Comparison of ENCODE assay signal across 18 mouse cellular contexts in the genomic region with DNA sequence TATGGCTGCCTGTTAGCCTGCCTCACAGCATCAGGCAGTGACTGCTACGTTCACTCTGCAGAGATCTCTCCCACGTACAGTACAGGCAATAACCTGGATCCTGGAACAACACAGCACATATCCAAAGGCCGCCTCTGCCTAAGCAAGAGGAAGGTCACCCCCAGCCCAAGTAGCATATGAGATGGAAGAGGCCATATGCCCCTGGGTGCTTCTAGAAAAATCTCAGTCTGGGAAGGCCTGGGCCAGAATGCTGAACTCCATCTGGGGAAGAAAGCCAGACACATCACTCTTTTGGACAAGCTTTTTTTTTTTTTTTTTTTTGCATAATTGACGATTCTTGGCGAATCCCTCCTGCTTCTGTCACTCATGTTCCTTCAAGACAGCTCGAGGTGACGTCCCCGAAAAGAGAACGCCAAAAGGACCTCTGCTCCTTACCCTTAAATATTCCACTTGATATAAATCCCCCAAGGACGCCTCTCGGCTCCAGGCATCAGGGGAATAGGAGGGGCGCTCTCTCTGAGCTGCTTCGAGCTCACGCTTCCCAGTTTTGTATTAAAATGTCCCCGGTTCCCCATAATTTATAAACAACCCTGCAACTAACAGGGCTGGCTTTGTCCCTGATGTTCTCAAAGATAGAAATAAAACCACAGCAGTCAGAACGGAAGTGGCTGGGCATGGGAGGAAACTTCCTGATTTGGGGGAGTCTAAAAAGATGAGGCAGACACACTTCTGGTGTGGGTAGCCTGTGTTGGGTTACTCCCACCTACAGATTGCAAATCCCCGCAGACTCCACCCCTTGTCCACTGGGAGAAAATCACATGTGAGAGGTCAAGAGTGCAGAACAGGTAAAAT.
A peak's percentile ranks its signal among the peaks of the same experiment; 100 is the strongest.
DNase-seq lines count a peak whose midpoint lies in the region; ATAC-seq and TF ChIP-seq lines count a peak whose summit lies in the region.
"Had no signal": no experiment of that assay in that cellular context is flagged by ENCODE, and none has a peak within 500 bp of the region (broad histone marks: within the 10 kb centered on the region; RNA-seq: fewer than 3 reads in every experiment).

No protein-coding gene starts in this region.

- H3K4me1 ChIP-seq in lung, embryonic 14.5 days (ENCODE audit: insufficient read depth): no peaks in the 10 kb centered on the region
- H3K4me1 ChIP-seq in hindbrain, postnatal 0 days (ENCODE audit: insufficient read depth, low read length): peaks cover 11% of the 10 kb centered on the region; the same call in 1 of the 2 replicates
- H3K4me1 ChIP-seq: embryonic facial prominence, embryonic 15.5 days had no signal

- ATAC-seq in lung, embryonic 14.5 days (ENCODE audit: insufficient read depth): no peak
- ATAC-seq in common myeloid progenitor, adult 5-6 weeks (replicated peaks; ENCODE audit: low read depth, poor library complexity, severe bottlenecking): peak; percentile 57
- ATAC-seq in megakaryocyte progenitor cell, adult 5-6 weeks (replicated peaks; ENCODE audit: poor library complexity): 0 out of 2 replicates have a peak, but pooled peaks have one; percentile 26
- ATAC-seq in hindbrain, postnatal 0 days: no peak
- ATAC-seq: intestine, postnatal 0 days; midbrain, embryonic 13.5 days had no signal

- H3K27ac ChIP-seq in lung, embryonic 14.5 days (ENCODE audit: low read depth): no peak overlapping the region
- H3K27ac ChIP-seq in hindbrain, postnatal 0 days: no peak overlapping the region
- H3K27ac ChIP-seq: embryonic facial prominence, embryonic 15.5 days; hindbrain, embryonic 14.5 days; macrophage; midbrain, embryonic 13.5 days had no signal

- no peak for TF ChIP-seq CTCF in lung, embryonic 14.5 days (IDR thresholded peaks at IDR 0.05; ENCODE audit: low read depth)
- TF ChIP-seq CTCF in hindbrain, postnatal 0 days (IDR thresholded peaks at IDR 0.05; ENCODE audit: low read depth): no peak

- no peaks in the 10 kb centered on the region for H3K27me3 ChIP-seq in lung, embryonic 14.5 days (ENCODE audit: insufficient read depth, low read length)
- no peaks in the 10 kb centered on the region for H3K27me3 ChIP-seq in hindbrain, postnatal 0 days (ENCODE audit: insufficient read depth, low read length)
- H3K27me3 ChIP-seq: embryonic facial prominence, embryonic 15.5 days had no signal

- H3K9me3 ChIP-seq in lung, embryonic 14.5 days (ENCODE audit: low read depth, low read length): no peaks in the 10 kb centered on the region
- no peaks in the 10 kb centered on the region for H3K9me3 ChIP-seq in hindbrain, postnatal 0 days (ENCODE audit: low read length)
- H3K9me3 ChIP-seq: embryonic facial prominence, embryonic 15.5 days; midbrain, embryonic 13.5 days had no signal

- WGBS in lung, embryonic 14.5 days: 56% methylated on average over 17 of the region's 17 CpGs
- 66% methylated on average over 17 of the region's 17 CpGs for WGBS in hindbrain, postnatal 0 days

- no peaks in the 10 kb centered on the region for H3K36me3 ChIP-seq in lung, embryonic 14.5 days (ENCODE audit: insufficient read depth)
- H3K36me3 ChIP-seq in hindbrain, postnatal 0 days (ENCODE audit: insufficient read depth, low read length): no peaks in the 10 kb centered on the region
- H3K36me3 ChIP-seq: embryonic facial prominence, embryonic 15.5 days; midbrain, embryonic 13.5 days had no signal

- intact Hi-C loops in heart, postnatal 36 days (cut with DNase I): no loop called here

- H3K4me3 ChIP-seq in lung, embryonic 14.5 days (ENCODE audit: low read depth, low read length): no peak overlapping the region
- no peak overlapping the region for H3K4me3 ChIP-seq in hindbrain, postnatal 0 days (ENCODE audit: low read length)
- H3K4me3 ChIP-seq: embryonic facial prominence, embryonic 15.5 days; midbrain, embryonic 13.5 days had no signal

- no peak overlapping the region for H3K4me2 ChIP-seq in lung, embryonic 14.5 days
- no peak overlapping the region for H3K4me2 ChIP-seq in hindbrain, postnatal 0 days (ENCODE audit: low read depth, low read length)
- H3K4me2 ChIP-seq: embryonic facial prominence, embryonic 15.5 days; hindbrain, embryonic 14.5 days; midbrain, embryonic 13.5 days had no signal

- DNase-seq in heart, adult 18-20 months: peak; percentile 16 to 49
- no peak for DNase-seq in heart, postnatal 36 days
- DNase-seq in lung, embryonic 14.5 days: peak; percentile 9
- no peak for DNase-seq in lung, postnatal 4 days
- DNase-seq in hindbrain, postnatal 0 days (ENCODE audit: low spot score): no peak
- DNase-seq in cerebellum, postnatal 36 days: no peak
- DNase-seq: adrenal gland, postnatal 10 days; cerebellum, adult 8-10 months; gastrocnemius, postnatal 25 days; right cerebral cortex, postnatal 14 days; thymus, adult 2 months had no signal

- no peak overlapping the region for H3K9ac ChIP-seq in lung, embryonic 14.5 days
- no peak overlapping the region for H3K9ac ChIP-seq in hindbrain, postnatal 0 days (replicated peaks; ENCODE audit: low read length)
- H3K9ac ChIP-seq: embryonic facial prominence, embryonic 15.5 days; hindbrain, embryonic 14.5 days; midbrain, embryonic 13.5 days had no signal

Comparison
In these comparisons a context has a peak if more than half of its experiments do, and no peak if none do; other contexts are left out.
1. DNase-seq: peak in heart, adult 18-20 months (2 of 2) and lung, embryonic 14.5 days (single experiment); none in heart, postnatal 36 days (0 of 2), lung, postnatal 4 days (0 of 2), hindbrain, postnatal 0 days (single experiment) and cerebellum, postnatal 36 days (0 of 2).
2. ATAC-seq: peak in common myeloid progenitor, adult 5-6 weeks (single experiment) and megakaryocyte progenitor cell, adult 5-6 weeks (single experiment); none in lung, embryonic 14.5 days (single experiment) and hindbrain, postnatal 0 days (single experiment).